Mouse (Mus musculus) liver, embryonic 14.5 days (tissue): ENCODE data around the gene Gpr137b. TPM values are rescaled to one million over a fixed set of nuclear protein-coding genes. Genes with fewer than 3 reads are reported as not detected.
"Not testable (repeated sequence)": the region's sequence is repeated elsewhere in the genome, so short reads cannot be mapped to it uniquely, and the experiment has no call there.

Source experiments
- ATAC-seq: fragments of 200-750 bp; cut with Nextera tagmentation; 2 replicates; pipeline ENCODE4 v1.8.0; 2017; ENCODE audit warnings: moderate number of reproducible peaks, mild to moderate bottlenecking, moderate library complexity; ENCODE audit not compliant: insufficient read depth
- DNase-seq, 3 experiments: peaks; one replicate each; pipeline ENCODE4 v3.0.0-alpha.2; 2012 to 2013; ENCODE audit warnings: low read depth in 3 of 3, low spot score in 3 of 3
- H3K27ac ChIP-seq: fragments of 300-500 bp; sonication (generic); 2 replicates; pipeline ENCODE4 v1.5.1; 2014; ENCODE audit warnings: moderate library complexity, mild to moderate bottlenecking, control low read depth, inconsistent platforms
- H3K27me3 ChIP-seq: fragments of 300-500 bp; sonication (generic); 2 replicates; pipeline ENCODE4 v1.6.1; 2014; ENCODE audit warnings: mild to moderate bottlenecking, low read length, moderate library complexity; ENCODE audit not compliant: control insufficient read depth, insufficient read depth
- H3K36me3 ChIP-seq: fragments of 300-500 bp; sonication (generic); replicated peaks from 2 replicates; pipeline ENCODE4 v1.6.1; 2014; ENCODE audit warnings: low read depth; ENCODE audit not compliant: control insufficient read depth, insufficient read depth
- H3K4me1 ChIP-seq, 2 experiments: fragments of 200-500 bp in 1 of 2; fragments of 300-500 bp in 1 of 2; sonication (generic) in 1 of 2; replicated peaks; 2 replicates each; pipeline ENCODE4 v1.6.1; 2012 to 2014; ENCODE audit warnings: antibody characterized with exemption in 1 of 2, inconsistent platforms in 1 of 2, low read length in 1 of 2; ENCODE audit not compliant: control insufficient read depth in 2 of 2, insufficient read depth in 2 of 2
- H3K4me2 ChIP-seq: fragments of 300-500 bp; sonication (generic); 2 replicates; pipeline ENCODE4 v1.6.1; 2014; ENCODE audit warnings: low read depth, mild to moderate bottlenecking, control low read depth, moderate library complexity
- H3K4me3 ChIP-seq, 2 experiments: fragments of 200-500 bp in 1 of 2; fragments of 300-500 bp in 1 of 2; sonication (generic) in 1 of 2; 2 replicates each; pipeline ENCODE4 v1.5.1; 2012 to 2014; ENCODE audit warnings: low read depth in 2 of 2, low read length in 2 of 2, mild to moderate bottlenecking in 2 of 2, control low read depth in 1 of 2, inconsistent platforms in 1 of 2, moderate library complexity in 1 of 2; ENCODE audit not compliant: insufficient read depth in 1 of 2
- H3K9ac ChIP-seq: fragments of 300-500 bp; sonication (generic); replicated peaks from 2 replicates; pipeline ENCODE4 v1.6.1; 2014; ENCODE audit warnings: mild to moderate bottlenecking, control low read depth, moderate library complexity
- H3K9me3 ChIP-seq: fragments of 300-500 bp; sonication (generic); 2 replicates; pipeline ENCODE4 v1.6.1; 2016; ENCODE audit warnings: low read length, mixed read lengths; ENCODE audit not compliant: control insufficient read depth
- CTCF ChIP-seq: IDR thresholded peaks from 2 replicates; pipeline ENCODE4 v1.5.1; 2016; ENCODE audit warnings: antibody characterized with exemption, low read depth, control low read depth
- EP300 ChIP-seq: IDR thresholded peaks from 2 replicates; pipeline ENCODE4 v1.6.1; 2016; ENCODE audit warnings: antibody characterized with exemption, low read depth
- WGBS: fragments of 180-500 bp; shearing (Covaris S2); extraction: QIAGEN DNeasy Blood & Tissue Kit; methylation state at CpG from one replicate; pipeline ENCODE4 v1.1.7; 2014; ENCODE audit not compliant: insufficient replicate concordance; 5-methylcytosine and 5-hydroxymethylcytosine counted together
- polyA plus RNA-seq, 2 experiments: library from polyadenylated mRNA; depleted of rRNA in 1 of 2; stranded (reverse) in 1 of 2; unstranded in 1 of 2; fragments of >200 nt; fragmentation: Nextera tagmentation in 1 of 2; extraction: Ambion mirVana in 1 of 2; gene quantifications; 2 replicates each; pipeline versions ENCODE4 v1.2.1 to v1.2.3; 2012 to 2014

Gene Gpr137b
- polyA plus RNA-seq, 2 experiments, result 2.0 to 2.5 TPM

GRCm38 (mm10) chr13:13402818-13403217 lies 9.0 kb upstream of the Gpr137b start:
- H3K27ac ChIP-seq, H3K27me3 ChIP-seq: not testable (repeated sequence)
- 57% methylated on average over 5 of the region's 5 CpGs for WGBS

GRCm38 (mm10) chr13:13400851-13401250 lies 7.0 kb upstream of the Gpr137b start:
- H3K4me2 ChIP-seq, H3K4me3 ChIP-seq, H3K9me3 ChIP-seq, H3K9ac ChIP-seq, H3K27me3 ChIP-seq, ATAC-seq, H3K36me3 ChIP-seq, H3K27ac ChIP-seq, DNase-seq, H3K4me1 ChIP-seq: not testable (repeated sequence)
- 46% methylated on average over 3 of the region's 3 CpGs for WGBS

More at GRCm38 (mm10) chr13:13402818-13403217, 9.0 kb upstream of the Gpr137b start:
- ATAC-seq, DNase-seq, H3K36me3 ChIP-seq, H3K9me3 ChIP-seq, H3K4me3 ChIP-seq, H3K4me2 ChIP-seq, H3K4me1 ChIP-seq, H3K9ac ChIP-seq: not testable (repeated sequence)

- not testable (repeated sequence) for H3K4me1 ChIP-seq, H3K27me3 ChIP-seq, DNase-seq, H3K9ac ChIP-seq, H3K27ac ChIP-seq, H3K36me3 ChIP-seq, H3K9me3 ChIP-seq
- WGBS, result 2% methylated on average over 12 of the region's 15 CpGs
- Histone ChIP-seq H3K4me2 (peak overlapping the region; percentile 22), H3K4me3 (peak overlapping the region in 1 of 2 experiments; percentile 27; a peak in 1 of 4 replicates)
- ATAC-seq, result peak; percentile 45; the same call in 1 of the 2 replicates
Observed at GRCm38 (mm10) chr13:13394096-13394395, 232 bp upstream of the Gpr137b start.

GRCm38 (mm10) chr13:13378168-13378859 lies 15.5 kb downstream of the Gpr137b start:
- ATAC-seq, H3K27me3 ChIP-seq, H3K4me3 ChIP-seq, H3K4me2 ChIP-seq, H3K4me1 ChIP-seq, H3K36me3 ChIP-seq, H3K27ac ChIP-seq, H3K9me3 ChIP-seq, H3K9ac ChIP-seq, DNase-seq: not testable (repeated sequence)
- WGBS, result 83% methylated on average over 1 of the region's 7 CpGs

- Histone ChIP-seq H3K4me1 (no peaks in the 10 kb centered on the region), H3K4me3 (no peak overlapping the region), H3K27me3 (no peaks in the 10 kb centered on the region), H3K36me3 (no peaks in the 10 kb centered on the region), H3K4me2 (no peak overlapping the region), H3K9ac (no peak overlapping the region), H3K27ac (no peak overlapping the region), H3K9me3 (no peaks in the 10 kb centered on the region)
- TF ChIP-seq EP300 (no peak), CTCF (no peak)
- ATAC-seq (no peak), DNase-seq (no peak)
- WGBS, result 57% methylated on average over 5 of the region's 5 CpGs
Observed at GRCm38 (mm10) chr13:13377180-13377579, 16.6 kb downstream of the Gpr137b start.

GRCm38 (mm10) chr13:13373965-13374364 lies 19.8 kb downstream of the Gpr137b start:
- not testable (repeated sequence) for H3K4me1 ChIP-seq, H3K9me3 ChIP-seq, H3K4me2 ChIP-seq, DNase-seq, H3K36me3 ChIP-seq, H3K27ac ChIP-seq, H3K27me3 ChIP-seq, ATAC-seq, H3K4me3 ChIP-seq, H3K9ac ChIP-seq
- 71% methylated on average over 5 of the region's 6 CpGs for WGBS

GRCm38 (mm10) chr13:13371436-13371835 lies 22.4 kb downstream of the Gpr137b start:
- not testable (repeated sequence) for DNase-seq, H3K9me3 ChIP-seq, H3K4me2 ChIP-seq, H3K9ac ChIP-seq, ATAC-seq, H3K4me1 ChIP-seq, H3K27ac ChIP-seq, H3K36me3 ChIP-seq, H3K4me3 ChIP-seq, H3K27me3 ChIP-seq
- WGBS, result 62% methylated on average over 7 of the region's 7 CpGs

- H3K9ac ChIP-seq, H3K36me3 ChIP-seq, H3K4me1 ChIP-seq, H3K4me3 ChIP-seq, DNase-seq, ATAC-seq, H3K9me3 ChIP-seq, H3K27me3 ChIP-seq, H3K4me2 ChIP-seq, H3K27ac ChIP-seq: not testable (repeated sequence)
- WGBS, result 69% methylated on average over 2 of the region's 2 CpGs
Observed at GRCm38 (mm10) chr13:13366371-13366770, 27.4 kb downstream of the Gpr137b start.
